Mouse (Mus musculus): Measurements from ENCODE around the gene Prx. TPM values are rescaled to one million over a fixed set of nuclear protein-coding genes. Genes with fewer than 3 reads are reported as not detected.

Gene Prx
- total RNA-seq, 4 experiments from 2014 or later: 0.38 to 0.43 (median 0.39) TPM

GRCm38 (mm10) chr7:27552931-27553513 lies 53.9 kb downstream of the Prx start, which contains the start of the genes Pld3 and 2310022A10Rik:
TSS of gene Pld3 (minus strand) at chr7:27553218.
TSS of gene 2310022A10Rik (plus strand) at chr7:27553233.
- peak; percentile 97 to 98 for DNase-seq (ENCODE audit: low spot score in 2 of 2)

- no peak for DNase-seq (ENCODE audit: low spot score in 2 of 2)
These were observed 61.3 kb downstream of the Prx start for GRCm38 (mm10) chr7:27560291-27560887.

GRCm38 (mm10) chr7:27560978-27561377 lies 61.9 kb downstream of the Prx start:
- DNase-seq (ENCODE audit: low spot score in 2 of 2): no peak

Other genes with a start within 250 kb of the Prx start
- 100 to 1,000 TPM; 110 to 133 (median 125) TPM for gene Numbl, start 240.9 kb upstream of the Prx start, total RNA-seq (2022)
- 10 to 100 TPM; 48.5 to 59.4 (median 57.9) TPM for gene Ltbp4, start 161.6 kb upstream of the Prx start, total RNA-seq (2022)
- 10 to 100 TPM; 29.6 to 49.1 (median 34.1) TPM for gene Shkbp1, start 143.3 kb upstream of the Prx start, total RNA-seq (2022)
- gene Gm20479, start 141.9 kb upstream of the Prx start, total RNA-seq (2022): not detected
- gene Sptbn4, start 51.6 kb upstream of the Prx start, total RNA-seq (2022): 100 to 1,000 TPM; 116 to 147 (median 135) TPM
- 10 to 100 TPM; 14.6 to 21.6 (median 20.1) TPM for gene Blvrb, start 51.3 kb upstream of the Prx start, total RNA-seq (2022)
- gene Sertad3, start 25.6 kb upstream of the Prx start, total RNA-seq (2022): 1 to 10 TPM; 3.0 to 4.9 (median 3.9) TPM
- gene Sertad1, start 12.4 kb upstream of the Prx start, total RNA-seq (2022): 10 to 100 TPM in 1 of 4 experiments, 1 to 10 TPM in 3; 6.4 to 10.7 (median 9.3) TPM
- gene Hipk4, start 23.9 kb downstream of the Prx start, total RNA-seq (2022): under 1 TPM in 1 of 4 experiments, not detected in 3; 0.25 TPM
- gene Pld3, start 53.9 kb downstream of the Prx start, total RNA-seq (2022): 100 to 1,000 TPM; 559 to 594 (median 575) TPM
- gene 2310022A10Rik, start 53.9 kb downstream of the Prx start, total RNA-seq (2022): 10 to 100 TPM; 25.9 to 34.2 (median 29.8) TPM
- 100 to 1,000 TPM in 2 of 4 experiments, 10 to 100 TPM in 2; 72.2 to 109 (median 97.5) TPM for gene Akt2, start 92.2 kb downstream of the Prx start, total RNA-seq (2022)
- gene Ttc9b, start 154.6 kb downstream of the Prx start, total RNA-seq (2022): 10 to 100 TPM; 37.0 to 42.0 (median 41.1) TPM
- gene Map3k10, start 175.3 kb downstream of the Prx start, total RNA-seq (2022): 100 to 1,000 TPM; 140 to 155 (median 146) TPM
- 10 to 100 TPM in 2 of 4 experiments, 1 to 10 TPM in 2; 9.6 to 13.5 (median 10.5) TPM for gene Zfp607b, start 190.0 kb downstream of the Prx start, total RNA-seq (2022)
- gene Zfp60, start 232.1 kb downstream of the Prx start, total RNA-seq (2022): 10 to 100 TPM; 37.9 to 43.5 (median 41.4) TPM